Mouse (Mus musculus) testis, adult 2 months (tissue): ENCODE measurements around the gene Aagab.

Source experiments
- CTCF ChIP-seq: fragments of 200-500 bp; IDR thresholded peaks from 2 replicates; pipeline ENCODE4 v1.5.1; 2012; ENCODE audit warnings: low read depth, mild to moderate bottlenecking, inconsistent platforms, low read length, moderate library complexity; ENCODE audit not compliant: control insufficient read depth, insufficient read depth, insufficient replicate concordance
- POLR2A ChIP-seq: fragments of 200-500 bp; IDR thresholded peaks from 2 replicates; pipeline ENCODE4 v1.6.1; 2012; ENCODE audit warnings: low read depth, mild to moderate bottlenecking, inconsistent platforms, low read length, moderate library complexity; ENCODE audit not compliant: control insufficient read depth

DNA sequence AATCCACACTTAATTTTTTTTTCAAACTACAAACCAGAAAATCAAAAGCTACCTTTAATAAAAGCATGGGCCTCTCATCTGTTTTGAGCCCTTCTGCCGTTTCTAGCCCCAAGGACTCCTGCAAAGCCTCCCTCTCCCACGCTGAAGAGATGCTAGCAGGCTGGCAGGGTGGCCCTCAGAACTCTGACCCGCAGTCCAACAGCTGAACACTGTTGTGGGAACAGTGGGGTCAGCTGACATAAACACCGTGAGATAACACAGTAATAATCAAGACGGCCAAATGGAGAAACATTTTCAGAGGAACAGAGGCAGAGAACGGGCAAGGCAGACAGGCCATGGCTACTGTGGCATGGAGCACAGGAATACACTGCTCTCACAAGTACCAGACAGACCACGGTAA lies 60.3 kb downstream of the Aagab start:
- TF ChIP-seq POLR2A (no peak; the same call in 1 of the 2 replicates), CTCF (no peak)
